Mouse (Mus musculus) CH12.LX (cell line): ENCODE data around the gene Smoc1. TPM values are rescaled to one million over a fixed set of nuclear protein-coding genes. Genes with fewer than 3 reads are reported as not detected.

Experiments
- DNase-seq: peaks from one replicate; pipeline ENCODE4 v3.0.0-alpha.2; 2013; ENCODE audit errors: extremely low read depth
- H3K27ac ChIP-seq: 2 replicates; pipeline ENCODE4 v1.5.1; 2012; ENCODE audit warnings: low read depth, mild to moderate bottlenecking, control low read depth, moderate library complexity; ENCODE audit not compliant: insufficient read depth
- H3K27me3 ChIP-seq: replicated peaks from 2 replicates; pipeline ENCODE3; 2012; ENCODE audit warnings: inconsistent platforms
- H3K36me3 ChIP-seq, 2 experiments: replicated peaks in 1 of 2; 2 replicates each; pipeline versions ENCODE3 to v1.6.1; 2012; ENCODE audit warnings: inconsistent platforms in 1 of 2, low read length in 1 of 2, mild to moderate bottlenecking in 1 of 2, mixed read lengths in 1 of 2, moderate library complexity in 1 of 2; ENCODE audit not compliant: control insufficient read depth in 1 of 2, insufficient read depth in 1 of 2
- H3K4me1 ChIP-seq, 2 experiments: 2 replicates each; pipeline ENCODE4 v1.6.1; 2012; ENCODE audit warnings: inconsistent platforms in 1 of 2, moderate library complexity in 1 of 2; ENCODE audit not compliant: insufficient read depth in 2 of 2, control insufficient read depth in 1 of 2
- H3K4me2 ChIP-seq: 2 replicates; pipeline ENCODE4 v1.6.1; 2012; ENCODE audit warnings: low read depth, mild to moderate bottlenecking, control low read depth; ENCODE audit not compliant: poor library complexity, insufficient read depth, severe bottlenecking
- H3K4me3 ChIP-seq, 3 experiments: fragments of 150-350 bp in 1 of 3; sonication (generic) in 1 of 3; replicated peaks in 1 of 3; 2 replicates each; pipeline versions ENCODE3 to v1.5.1; 2011 to 2012; ENCODE audit warnings: low read depth in 2 of 3, low read length in 2 of 3, mild to moderate bottlenecking in 2 of 3, moderate library complexity in 2 of 3, control low read depth in 1 of 3, improper control_type of control experiment in 1 of 3, inconsistent platforms in 1 of 3, mixed read lengths in 1 of 3; ENCODE audit not compliant: poor library complexity in 1 of 3
- H3K79me2 ChIP-seq: replicated peaks from 2 replicates; pipeline ENCODE4 v1.6.1; 2012; ENCODE audit warnings: mild to moderate bottlenecking, moderate library complexity; ENCODE audit not compliant: control insufficient read depth, poor library complexity, insufficient read depth, severe bottlenecking; ENCODE audit errors: extremely low read depth
- H3K9ac ChIP-seq: 2 replicates; pipeline ENCODE4 v1.6.1; 2012; ENCODE audit warnings: low read depth, mild to moderate bottlenecking, control low read depth, moderate library complexity; ENCODE audit not compliant: insufficient read depth
- H3K9me3 ChIP-seq: replicated peaks from 2 replicates; pipeline ENCODE3; 2012; ENCODE audit warnings: low read length, inconsistent platforms, mixed read lengths
- CHD2 ChIP-seq: IDR thresholded peaks from 2 replicates; pipeline ENCODE4 v1.6.1; 2011; ENCODE audit warnings: low read length, improper control_type of control experiment
- CTCF ChIP-seq, 2 experiments: IDR thresholded peaks in 1 of 2; conservative IDR thresholded peaks in 1 of 2; 2 replicates each; pipeline ENCODE4 v1.5.1; 2011 to 2012; ENCODE audit warnings: low read depth in 2 of 2, low read length in 2 of 2, improper control_type of control experiment in 1 of 2, inconsistent platforms in 1 of 2, mild to moderate bottlenecking in 1 of 2, moderate library complexity in 1 of 2
- EP300 ChIP-seq: IDR thresholded peaks from 2 replicates; pipeline ENCODE4 v1.6.1; 2011; ENCODE audit warnings: low read length, improper control_type of control experiment
- HCFC1 ChIP-seq: IDR thresholded peaks from 2 replicates; pipeline ENCODE4 v1.6.1; 2012; ENCODE audit warnings: low read depth, mild to moderate bottlenecking, inconsistent platforms, low read length, improper control_type of control experiment
- IRF4 ChIP-seq: IDR thresholded peaks from 2 replicates; pipeline ENCODE4 v1.6.1; 2014; ENCODE audit warnings: low read depth, mild to moderate bottlenecking, inconsistent platforms, low read length, improper control_type of control experiment
- JUN ChIP-seq: IDR thresholded peaks from 2 replicates; pipeline ENCODE4 v1.6.1; 2011; ENCODE audit warnings: low read depth, mild to moderate bottlenecking, low read length, improper control_type of control experiment, moderate library complexity; ENCODE audit not compliant: insufficient read depth
- MAFK ChIP-seq: IDR thresholded peaks from 2 replicates; pipeline ENCODE4 v1.6.1; 2011; ENCODE audit warnings: low read length, improper control_type of control experiment; ENCODE audit not compliant: insufficient replicate concordance
- MAZ ChIP-seq: IDR thresholded peaks from 2 replicates; pipeline ENCODE4 v1.6.1; 2012; ENCODE audit warnings: low read depth, mild to moderate bottlenecking, inconsistent platforms, low read length, improper control_type of control experiment, moderate library complexity
- MEF2A ChIP-seq: IDR thresholded peaks from 2 replicates; pipeline ENCODE4 v1.6.1; 2014; ENCODE audit warnings: low read depth, mild to moderate bottlenecking, inconsistent platforms, low read length, improper control_type of control experiment, borderline replicate concordance
- NELFE ChIP-seq: IDR thresholded peaks from 2 replicates; pipeline ENCODE4 v1.6.1; 2011; ENCODE audit warnings: low read depth, low read length, improper control_type of control experiment
- POLR2A ChIP-seq: IDR thresholded peaks from 2 replicates; pipeline ENCODE4 v1.6.1; 2011; ENCODE audit warnings: low read depth, mild to moderate bottlenecking, improper control_type of control experiment, low read length
- TBP ChIP-seq: conservative IDR thresholded peaks from 2 replicates; pipeline ENCODE4 v1.6.1; 2011; ENCODE audit warnings: low read depth, low read length, improper control_type of control experiment
- USF2 ChIP-seq: conservative IDR thresholded peaks from 2 replicates; pipeline ENCODE4 v1.6.1; 2011; ENCODE audit warnings: low read depth, low read length, improper control_type of control experiment
- ZC3H11A ChIP-seq: IDR thresholded peaks from 2 replicates; pipeline ENCODE4 v1.6.1; 2012; ENCODE audit warnings: low read depth, mild to moderate bottlenecking, inconsistent platforms, low read length, improper control_type of control experiment
- ZKSCAN1 ChIP-seq: IDR thresholded peaks from 2 replicates; pipeline ENCODE4 v1.6.1; 2012; ENCODE audit warnings: low read depth, inconsistent platforms, low read length, improper control_type of control experiment, borderline replicate concordance
- ZNF384 ChIP-seq: IDR thresholded peaks from 2 replicates; pipeline ENCODE4 v1.6.1; 2012; ENCODE audit warnings: low read depth, low read length, improper control_type of control experiment, inconsistent platforms
- dilution Hi-C: fragments of 300-500 bp; cut with MboI; formaldehyde crosslinking; loops from 2 replicates; pipeline ENCODE4 v1.14.3; 2020; ENCODE audit warnings: low sequenced_read_pairs; ENCODE audit not compliant: extremely low pct_unique_long_range_greater_than_20kb, extremely low pct_ligation_motif_present
- in situ Hi-C: fragments of 300-500 bp; cut with MboI; formaldehyde crosslinking; loops from 3 replicates; pipeline ENCODE4 v1.14.3; 2019; ENCODE audit warnings: low sequenced_read_pairs, low pct_ligation_motif_present, low pct_unique_long_range_greater_than_20kb, mixed read lengths
- polyA plus RNA-seq: library from polyadenylated mRNA; unstranded; fragments of >175 nt; gene quantifications from 2 replicates; pipeline ENCODE4 v1.2.1, GENCODE M21; 2012; ENCODE audit warnings: low read depth; ENCODE audit not compliant: insufficient read length
- total RNA-seq, 2 experiments: library from RNA; depleted of rRNA; stranded (reverse); fragments of 300-350 nt in 1 of 2; fragments of >200 nt in 1 of 2; gene quantifications; 2 replicates each; pipeline ENCODE4 v1.2.3; 2012 to 2014

The Smoc1 gene
- total and polyA plus RNA-seq, 3 experiments, result 11.0 to 23.0 (median 11.6) TPM

GRCm38 (mm10) chr12:81097267-81097666, 70.7 kb downstream of the Smoc1 start:
- dilution Hi-C loops, result no loop called here
- H3K27me3 ChIP-seq, result no peaks in the 10 kb centered on the region
- TF ChIP-seq NELFE (no peak), ZC3H11A (no peak), POLR2A (no peak), HCFC1 (no peak), MAFK (no peak), ZKSCAN1 (no peak), MEF2A (no peak), TBP (no peak), ZNF384 (no peak), CTCF (conservative IDR thresholded peaks at IDR 0.05 in 1 of 2, IDR thresholded peaks at IDR 0.05 in 1 of 2; ENCODE audit: low read depth in 2 of 2, low read length in 2 of 2) (no peak), EP300 (no peak), CHD2 (no peak), MAZ (no peak), IRF4 (no peak), USF2 (no peak)
- no peak overlapping the region for H3K4me2 ChIP-seq
- H3K36me3 ChIP-seq, result peaks cover 3 to 37% of the 10 kb centered on the region in 2 experiments
- no peak overlapping the region for H3K4me3 ChIP-seq
- in situ Hi-C loops, result no loop called here
- no peaks in the 10 kb centered on the region for H3K9me3 ChIP-seq
- peaks cover 0 to 7% of the 10 kb centered on the region in 2 experiments; a peak in 1 of 4 replicates for H3K4me1 ChIP-seq
- no peak for DNase-seq
- H3K9ac ChIP-seq, result no peak overlapping the region
- H3K27ac ChIP-seq, result no peak overlapping the region
- H3K79me2 ChIP-seq, result no peaks in the 10 kb centered on the region

GRCm38 (mm10) chr12:81097738-81098137, 71.1 kb downstream of the Smoc1 start:
- no peaks in the 10 kb centered on the region for H3K27me3 ChIP-seq
- H3K4me3 ChIP-seq, result no peak overlapping the region
- H3K4me2 ChIP-seq, result no peak overlapping the region
- H3K4me1 ChIP-seq, result peaks cover 0 to 7% of the 10 kb centered on the region in 2 experiments; a peak in 1 of 4 replicates
- peaks cover 3 to 40% of the 10 kb centered on the region in 2 experiments for H3K36me3 ChIP-seq
- H3K9me3 ChIP-seq, result no peaks in the 10 kb centered on the region
- dilution Hi-C loops, result no loop called here
- H3K27ac ChIP-seq, result no peak overlapping the region
- TF ChIP-seq NELFE (no peak), JUN (no peak), TBP (no peak)
- H3K9ac ChIP-seq, result no peak overlapping the region
- no peak for DNase-seq
- in situ Hi-C loops, result no loop called here
- no peaks in the 10 kb centered on the region for H3K79me2 ChIP-seq
